Mouse (Mus musculus): ENCODE results near the gene Slc37a1. TPM values are rescaled to one million over a fixed set of nuclear protein-coding genes. Genes with fewer than 3 reads are reported as not detected.

The Slc37a1 gene
- total RNA-seq, 4 experiments from 2014 or later = 7.9 to 11.9 (median 10.0) TPM

GRCm38 (mm10) chr17:31393811-31394210 is 107.2 kb downstream of the Slc37a1 start:
- DNase-seq (ENCODE audit: low spot score) = no peak

GRCm38 (mm10) chr17:31400294-31400693 is 113.7 kb downstream of the Slc37a1 start:
- no peak for DNase-seq (ENCODE audit: low spot score)

Other genes starting within 250 kb of the Slc37a1 start
- 1 to 10 TPM; 3.7 to 6.9 (median 6.5) TPM for gene Abcg1, start 229.1 kb upstream of the Slc37a1 start, total RNA-seq (2022)
- gene Tff3, start 157.1 kb upstream of the Slc37a1 start, total RNA-seq (2022) = not detected
- not detected for gene Tff2, start 142.5 kb upstream of the Slc37a1 start, total RNA-seq (2022)
- gene Tff1, start 121.5 kb upstream of the Slc37a1 start, total RNA-seq (2022) = not detected
- gene Tmprss3, start 87.8 kb upstream of the Slc37a1 start, total RNA-seq (2022) = not detected
- under 1 TPM in 2 of 4 experiments, not detected in 2; 0.11 to 0.19 TPM for gene Ubash3a, start 78.9 kb upstream of the Slc37a1 start, total RNA-seq (2022)
- 1 to 10 TPM in 2 of 4 experiments, under 1 TPM in 2; 0.59 to 1.3 (median 0.91) TPM for gene Rsph1, start 9.4 kb upstream of the Slc37a1 start, total RNA-seq (2022)
- 1 to 10 TPM; 3.1 to 5.5 (median 4.2) TPM for gene Pde9a, start 99.4 kb downstream of the Slc37a1 start, total RNA-seq (2022)
- 1 to 10 TPM; 6.4 to 7.1 (median 6.8) TPM for gene Wdr4, start 233.2 kb downstream of the Slc37a1 start, total RNA-seq (2022)
- gene Ndufv3, start 233.3 kb downstream of the Slc37a1 start, total RNA-seq (2022) = 1,000 to 10,000 TPM; 1,464 to 1,614 (median 1,563) TPM